In genomic region chr8:45614610-45615009, GRCm38 (mm10) we compare ENCODE assay signal across 11 mouse cellular contexts.
DNase-seq lines count a peak whose midpoint lies in the region; ATAC-seq and TF ChIP-seq lines count a peak whose summit lies in the region.
"Had no signal": no experiment of that assay in that cellular context is flagged by ENCODE, and none has a peak within 500 bp of the region (broad histone marks: within the 10 kb centered on the region; RNA-seq: fewer than 3 reads in every experiment).

No protein-coding gene starts in this region.

- H3K27me3 ChIP-seq in heart, embryonic 14.5 days (ENCODE audit: control insufficient read depth, insufficient read depth, low read length): no peaks in the 10 kb centered on the region
- H3K27me3 ChIP-seq in intestine, embryonic 14.5 days (replicated peaks; ENCODE audit: control insufficient read depth, insufficient read depth, low read length): no peaks in the 10 kb centered on the region
- H3K27me3 ChIP-seq in lung, postnatal 0 days (replicated peaks; ENCODE audit: insufficient read depth, low read length): no peaks in the 10 kb centered on the region
- H3K27me3 ChIP-seq: embryonic facial prominence, embryonic 13.5 days; limb, embryonic 15.5 days had no signal

- no peak for DNase-seq in heart, adult 9 months (ENCODE audit: low spot score in 2 of 2)
- no peak for DNase-seq in intestine, embryonic 14.5 days (ENCODE audit: low spot score)
- DNase-seq in kidney, adult 8-10 months: peak; percentile 31 to 62
- DNase-seq in lung, postnatal 0 days (ENCODE audit: low spot score): peak; percentile 90
- DNase-seq in right cerebral cortex, adult 2 months (ENCODE audit: low spot score in 2 of 2): no peak
- DNase-seq in adrenal gland, postnatal 36 days: no peak
- DNase-seq: cerebellum, adult 9-11 months had no signal

- peak overlapping the region in 1 of 2 experiments; percentile 25; a peak in 1 of 4 replicates for H3K27ac ChIP-seq in heart, embryonic 14.5 days (replicated peaks in 1 of 2; ENCODE audit: control insufficient read depth in 1 of 2, insufficient read depth in 1 of 2, low read depth in 2 of 2, low read length in 2 of 2)
- no peak overlapping the region for H3K27ac ChIP-seq in intestine, embryonic 14.5 days (ENCODE audit: low read depth)
- 0 out of 2 replicates have a peak overlapping the region, but pooled peaks have one; percentile 23 for H3K27ac ChIP-seq in lung, postnatal 0 days (ENCODE audit: low read length)
- H3K27ac ChIP-seq: embryonic facial prominence, embryonic 13.5 days; hindbrain, embryonic 10.5 days; limb, embryonic 15.5 days had no signal

- peak overlapping the region; percentile 40 for H3K4me2 ChIP-seq in heart, embryonic 14.5 days (ENCODE audit: low read length)
- no peak overlapping the region for H3K4me2 ChIP-seq in intestine, embryonic 14.5 days (ENCODE audit: low read length)
- H3K4me2 ChIP-seq in lung, postnatal 0 days (replicated peaks; ENCODE audit: low read depth, low read length): peak overlapping the region; percentile 42; the same call in 1 of the 2 replicates
- H3K4me2 ChIP-seq: embryonic facial prominence, embryonic 13.5 days; limb, embryonic 15.5 days had no signal

- TF ChIP-seq CTCF in lung, postnatal 0 days (IDR thresholded peaks at IDR 0.05): no peak

- 48% methylated on average over 5 of the region's 5 CpGs for WGBS in heart, embryonic 14.5 days
- WGBS in intestine, embryonic 14.5 days: 32% methylated on average over 5 of the region's 5 CpGs
- WGBS in lung, postnatal 0 days: 27% methylated on average over 5 of the region's 5 CpGs

- ATAC-seq in heart, embryonic 14.5 days (ENCODE audit: insufficient number of reproducible peaks, insufficient read depth, low FRiP score, low read depth): no peak
- peak; percentile 70; the same call in 1 of the 2 replicates for ATAC-seq in intestine, embryonic 14.5 days (replicated peaks; ENCODE audit: low FRiP score, low TSS enrichment, low read depth)
- peak; percentile 95 for ATAC-seq in lung, postnatal 0 days

- no peak overlapping the region; the same call in 1 of the 2 replicates for H3K9ac ChIP-seq in heart, embryonic 14.5 days (ENCODE audit: low read length)
- no peak overlapping the region for H3K9ac ChIP-seq in intestine, embryonic 14.5 days (ENCODE audit: low read length)
- no peak overlapping the region for H3K9ac ChIP-seq in lung, postnatal 0 days (replicated peaks; ENCODE audit: low read depth)
- H3K9ac ChIP-seq: embryonic facial prominence, embryonic 13.5 days; limb, embryonic 15.5 days had no signal

- H3K4me3 ChIP-seq in heart, embryonic 14.5 days (ENCODE audit: control insufficient read depth in 1 of 2, insufficient read depth in 1 of 2, low read depth in 1 of 2, low read length in 2 of 2): no peak overlapping the region
- H3K4me3 ChIP-seq in intestine, embryonic 14.5 days (ENCODE audit: low read depth, low read length): no peak overlapping the region
- H3K4me3 ChIP-seq in lung, postnatal 0 days (ENCODE audit: low read depth, low read length): 0 out of 2 replicates have a peak overlapping the region, but pooled peaks have one; percentile 3
- H3K4me3 ChIP-seq: embryonic facial prominence, embryonic 13.5 days; hindbrain, embryonic 10.5 days; limb, embryonic 15.5 days had no signal

- H3K36me3 ChIP-seq in heart, embryonic 14.5 days (ENCODE audit: control insufficient read depth, insufficient read depth, low read length): no peaks in the 10 kb centered on the region
- no peaks in the 10 kb centered on the region for H3K36me3 ChIP-seq in intestine, embryonic 14.5 days (ENCODE audit: control insufficient read depth, insufficient read depth, low read length)
- H3K36me3 ChIP-seq in lung, postnatal 0 days (ENCODE audit: insufficient read depth, low read length): no peaks in the 10 kb centered on the region
- H3K36me3 ChIP-seq: embryonic facial prominence, embryonic 13.5 days; hindbrain, embryonic 10.5 days; limb, embryonic 15.5 days had no signal

- TF ChIP-seq EP300 in lung, postnatal 0 days (IDR thresholded peaks at IDR 0.05): peak; percentile 90

- peaks cover 9 to 34% of the 10 kb centered on the region in 2 experiments for H3K4me1 ChIP-seq in heart, embryonic 14.5 days (ENCODE audit: control insufficient read depth in 2 of 2, insufficient read depth in 2 of 2, low read length in 2 of 2)
- H3K4me1 ChIP-seq in intestine, embryonic 14.5 days (replicated peaks; ENCODE audit: control insufficient read depth, insufficient read depth, low read length): peaks cover 8% of the 10 kb centered on the region
- H3K4me1 ChIP-seq in lung, postnatal 0 days (ENCODE audit: insufficient read depth, low read depth, low read length): no peaks in the 10 kb centered on the region; the same call in 1 of the 2 replicates
- H3K4me1 ChIP-seq: embryonic facial prominence, embryonic 13.5 days had no signal

- H3K9me3 ChIP-seq in heart, embryonic 14.5 days (ENCODE audit: control insufficient read depth, low read length): no peaks in the 10 kb centered on the region
- H3K9me3 ChIP-seq in intestine, embryonic 14.5 days (ENCODE audit: control insufficient read depth, low read length): no peaks in the 10 kb centered on the region
- no peaks in the 10 kb centered on the region for H3K9me3 ChIP-seq in lung, postnatal 0 days (ENCODE audit: low read length)
- H3K9me3 ChIP-seq: embryonic facial prominence, embryonic 13.5 days; hindbrain, embryonic 10.5 days; limb, embryonic 15.5 days had no signal

Comparison
In these comparisons a context has a peak if more than half of its experiments do, and no peak if none do; other contexts are left out.
1. DNase-seq: peak in kidney, adult 8-10 months (2 of 2) and lung, postnatal 0 days (single experiment); none in heart, adult 9 months (0 of 2), intestine, embryonic 14.5 days (single experiment), right cerebral cortex, adult 2 months (0 of 2) and adrenal gland, postnatal 36 days (0 of 2).